Mouse (Mus musculus): ENCODE data around the gene Arpc3. TPM values are rescaled to one million over a fixed set of nuclear protein-coding genes. Genes with fewer than 3 reads are reported as not detected.

The Arpc3 gene
- polyA plus RNA-seq, 1 experiment from 2014 or later = 173 TPM

- no peaks in the 10 kb centered on the region for H3K36me3 ChIP-seq
- no peaks in the 10 kb centered on the region for H3K9me3 ChIP-seq
- peak; percentile 91 for ATAC-seq (ENCODE audit: low FRiP score)
- WGBS = under 1% methylated on average over 72 of the region's 73 CpGs
- H3K27me3 ChIP-seq = no peaks in the 10 kb centered on the region
- peak overlapping the region; percentile 95 for H3K4me2 ChIP-seq
- peak overlapping the region; percentile 94 for H3K27ac ChIP-seq
- H3K4me1 ChIP-seq (replicated peaks) = peaks cover 21% of the 10 kb centered on the region
- peak overlapping the region; percentile 96 for H3K9ac ChIP-seq
- peak overlapping the region; percentile 97 for H3K4me3 ChIP-seq
Observed at GRCm38 (mm10) chr5:122422071-122422964, 30.6 kb downstream of the Arpc3 start.

- H3K4me2 ChIP-seq = peak overlapping the region; percentile 95
- peak overlapping the region; percentile 97 for H3K4me3 ChIP-seq
- peak overlapping the region; percentile 94; the same call in 1 of the 2 replicates for H3K27ac ChIP-seq
- no peak; the same call in 1 of the 2 replicates for ATAC-seq (ENCODE audit: low FRiP score)
- H3K9me3 ChIP-seq = no peaks in the 10 kb centered on the region
- no peaks in the 10 kb centered on the region for H3K27me3 ChIP-seq
- peaks cover 3% of the 10 kb centered on the region for H3K36me3 ChIP-seq
- H3K4me1 ChIP-seq (replicated peaks) = peaks cover 21% of the 10 kb centered on the region
- 35% methylated on average over 15 of the region's 15 CpGs for WGBS
- H3K9ac ChIP-seq = peak overlapping the region; percentile 96
Observed at GRCm38 (mm10) chr5:122423083-122423482, 31.4 kb downstream of the Arpc3 start.

GRCm38 (mm10) chr5:122425550-122425949, 33.9 kb downstream of the Arpc3 start:
- H3K9ac ChIP-seq = no peak overlapping the region
- WGBS = 89% methylated on average over 2 of the region's 2 CpGs
- ATAC-seq (ENCODE audit: low FRiP score) = no peak
- H3K4me3 ChIP-seq = no peak overlapping the region
- H3K27me3 ChIP-seq = no peaks in the 10 kb centered on the region
- peaks cover 21% of the 10 kb centered on the region for H3K4me1 ChIP-seq (replicated peaks)
- peaks cover 27% of the 10 kb centered on the region for H3K36me3 ChIP-seq
- H3K27ac ChIP-seq = no peak overlapping the region
- no peaks in the 10 kb centered on the region for H3K9me3 ChIP-seq
- H3K4me2 ChIP-seq = no peak overlapping the region

- no peak overlapping the region for H3K27ac ChIP-seq
- H3K4me1 ChIP-seq (replicated peaks) = no peaks in the 10 kb centered on the region
- 90% methylated on average over 4 of the region's 4 CpGs for WGBS
- H3K9me3 ChIP-seq = no peaks in the 10 kb centered on the region
- ATAC-seq (ENCODE audit: low FRiP score) = no peak
- H3K4me2 ChIP-seq = no peak overlapping the region
- no peak overlapping the region for H3K4me3 ChIP-seq
- no peak overlapping the region for H3K9ac ChIP-seq
- H3K36me3 ChIP-seq = peaks cover 72% of the 10 kb centered on the region
- no peaks in the 10 kb centered on the region for H3K27me3 ChIP-seq
Observed at GRCm38 (mm10) chr5:122430036-122430775, 38.5 kb downstream of the Arpc3 start.

GRCm38 (mm10) chr5:122431221-122431620, 39.5 kb downstream of the Arpc3 start:
- Histone ChIP-seq H3K4me3 (no peak overlapping the region), H3K27me3 (no peaks in the 10 kb centered on the region), H3K27ac (no peak overlapping the region), H3K9me3 (no peaks in the 10 kb centered on the region), H3K9ac (no peak overlapping the region), H3K36me3 (peaks cover 83% of the 10 kb centered on the region), H3K4me1 (replicated peaks) (no peaks in the 10 kb centered on the region), H3K4me2 (no peak overlapping the region)
- ATAC-seq (ENCODE audit: low FRiP score) = no peak
- 97% methylated on average over 8 of the region's 8 CpGs for WGBS

GRCm38 (mm10) chr5:122434541-122434940, 42.9 kb downstream of the Arpc3 start:
- H3K9ac ChIP-seq = no peak overlapping the region
- no peaks in the 10 kb centered on the region for H3K9me3 ChIP-seq
- H3K4me1 ChIP-seq (replicated peaks) = no peaks in the 10 kb centered on the region
- 83% methylated on average over 4 of the region's 4 CpGs for WGBS
- H3K27me3 ChIP-seq = no peaks in the 10 kb centered on the region
- no peak overlapping the region for H3K4me3 ChIP-seq
- H3K27ac ChIP-seq = no peak overlapping the region
- peaks cover 97% of the 10 kb centered on the region for H3K36me3 ChIP-seq
- no peak overlapping the region for H3K4me2 ChIP-seq
- ATAC-seq (ENCODE audit: low FRiP score) = no peak

GRCm38 (mm10) chr5:122439400-122440094, 47.9 kb downstream of the Arpc3 start:
- Histone ChIP-seq H3K4me2 (no peak overlapping the region), H3K9me3 (no peaks in the 10 kb centered on the region), H3K36me3 (peaks cover 99% of the 10 kb centered on the region), H3K9ac (no peak overlapping the region), H3K4me1 (replicated peaks) (no peaks in the 10 kb centered on the region), H3K4me3 (no peak overlapping the region), H3K27me3 (no peaks in the 10 kb centered on the region), H3K27ac (peak overlapping the region; percentile 55)
- ATAC-seq (ENCODE audit: low FRiP score) = no peak
- 87% methylated on average over 19 of the region's 19 CpGs for WGBS

GRCm38 (mm10) chr5:122440095-122440630, 48.5 kb downstream of the Arpc3 start:
- Histone ChIP-seq H3K27ac (no peak overlapping the region), H3K36me3 (peaks cover 99% of the 10 kb centered on the region), H3K4me1 (replicated peaks) (no peaks in the 10 kb centered on the region), H3K27me3 (no peaks in the 10 kb centered on the region), H3K9me3 (no peaks in the 10 kb centered on the region), H3K9ac (no peak overlapping the region), H3K4me2 (no peak overlapping the region), H3K4me3 (no peak overlapping the region)
- ATAC-seq (ENCODE audit: low FRiP score) = no peak
- 96% methylated on average over 12 of the region's 12 CpGs for WGBS

- peaks cover 83% of the 10 kb centered on the region for H3K36me3 ChIP-seq
- H3K27ac ChIP-seq = no peak overlapping the region
- no peaks in the 10 kb centered on the region for H3K9me3 ChIP-seq
- H3K4me3 ChIP-seq = no peak overlapping the region
- H3K9ac ChIP-seq = no peak overlapping the region
- no peaks in the 10 kb centered on the region for H3K4me1 ChIP-seq (replicated peaks)
- WGBS = 98% methylated on average over 10 of the region's 10 CpGs
- H3K4me2 ChIP-seq = no peak overlapping the region
- H3K27me3 ChIP-seq = no peaks in the 10 kb centered on the region
- ATAC-seq (ENCODE audit: low FRiP score) = no peak
Observed at GRCm38 (mm10) chr5:122444492-122444891, 52.8 kb downstream of the Arpc3 start.

- Histone ChIP-seq H3K9ac (no peak overlapping the region), H3K9me3 (no peaks in the 10 kb centered on the region), H3K4me3 (no peak overlapping the region), H3K4me2 (no peak overlapping the region), H3K4me1 (replicated peaks) (peaks cover 6% of the 10 kb centered on the region; the same call in 1 of the 2 replicates), H3K36me3 (peaks cover 76% of the 10 kb centered on the region), H3K27me3 (no peaks in the 10 kb centered on the region), H3K27ac (no peak overlapping the region)
- WGBS = 95% methylated on average over 11 of the region's 11 CpGs
- ATAC-seq (ENCODE audit: low FRiP score) = no peak
Observed at GRCm38 (mm10) chr5:122445051-122445610, 53.5 kb downstream of the Arpc3 start.

GRCm38 (mm10) chr5:122447857-122448256, 56.2 kb downstream of the Arpc3 start:
- peaks cover 6% of the 10 kb centered on the region; the same call in 1 of the 2 replicates for H3K4me1 ChIP-seq (replicated peaks)
- no peak overlapping the region for H3K9ac ChIP-seq
- peaks cover 63% of the 10 kb centered on the region for H3K36me3 ChIP-seq
- H3K27ac ChIP-seq = no peak overlapping the region
- H3K4me2 ChIP-seq = no peak overlapping the region
- ATAC-seq (ENCODE audit: low FRiP score) = no peak
- H3K27me3 ChIP-seq = no peaks in the 10 kb centered on the region
- WGBS = 98% methylated on average over 8 of the region's 8 CpGs
- H3K9me3 ChIP-seq = no peaks in the 10 kb centered on the region
- H3K4me3 ChIP-seq = no peak overlapping the region

Data from hindbrain, embryonic 13.5 days (tissue).